Mouse (Mus musculus) liver, postnatal 0 days (tissue): ENCODE measurements at regions not wholly inside any gene's neighbourhood (a gene's known extent, or its start where the extent isn't known, plus 50 kb on each side); places are given as distances from the start of the nearest gene placed in this dataset.

Experiments used
- CTCF ChIP-seq: sonication (generic); IDR thresholded peaks from 2 replicates; pipeline ENCODE4 v1.5.1; 2016; ENCODE audit warnings: antibody characterized with exemption, low read depth
- EP300 ChIP-seq: IDR thresholded peaks from 2 replicates; pipeline ENCODE4 v1.6.1; 2016; ENCODE audit warnings: antibody characterized with exemption, low read depth, mild to moderate bottlenecking

DNA sequence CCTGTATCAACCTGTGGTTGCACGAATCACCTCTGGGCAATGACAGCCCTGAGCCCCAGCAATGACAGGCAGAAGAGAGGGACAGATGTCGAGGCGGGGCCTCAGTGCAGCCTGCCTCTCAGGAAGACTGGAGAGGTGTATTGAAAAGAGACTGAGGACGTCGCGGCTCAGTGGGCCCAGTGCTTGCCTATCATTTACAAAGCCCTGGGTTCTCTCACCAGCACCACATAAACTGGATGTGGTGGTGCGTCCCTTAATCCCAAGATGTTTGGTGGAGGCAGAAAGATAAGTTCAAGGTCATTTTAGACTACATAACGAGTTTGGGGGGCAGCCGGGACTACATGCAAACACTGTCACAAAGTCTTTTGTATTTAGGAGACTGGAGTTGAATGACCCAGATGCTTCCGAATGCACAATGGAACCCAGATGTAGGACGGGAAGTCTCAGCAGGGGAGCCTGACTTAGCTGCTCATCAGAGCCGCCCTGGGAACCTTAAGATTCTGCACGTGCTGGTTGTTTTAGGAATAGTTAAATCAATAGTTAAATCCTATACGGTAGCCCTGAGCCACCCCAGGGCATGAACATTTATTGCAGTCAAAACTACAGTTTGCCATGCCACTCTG is 72.8 kb downstream of the Gadd45g start:
- no peak for TF ChIP-seq CTCF
- no peak for TF ChIP-seq EP300
